Mouse (Mus musculus) hindbrain, embryonic 15.5 days (tissue): Measurements from ENCODE around the gene Heatr4. TPM values are rescaled to one million over a fixed set of nuclear protein-coding genes. Genes with fewer than 3 reads are reported as not detected.

ENCODE experiments used
- ATAC-seq: fragments of 200-750 bp; cut with Nextera tagmentation; 2 replicates; pipeline ENCODE4 v1.8.0; 2017; ENCODE audit warnings: low read depth, moderate number of reproducible peaks, moderate TSS enrichment; ENCODE audit not compliant: low FRiP score
- H3K27ac ChIP-seq: fragments of 300-500 bp; sonication (generic); replicated peaks from 2 replicates; pipeline ENCODE4 v1.5.1; 2015; ENCODE audit warnings: mild to moderate bottlenecking, inconsistent platforms
- H3K27me3 ChIP-seq: fragments of 300-500 bp; sonication (generic); 2 replicates; pipeline ENCODE4 v1.6.1; 2015; ENCODE audit warnings: control low read depth, inconsistent platforms
- H3K36me3 ChIP-seq: fragments of 300-500 bp; sonication (generic); 2 replicates; pipeline ENCODE4 v1.6.1; 2015; ENCODE audit warnings: control low read depth, inconsistent platforms
- H3K4me1 ChIP-seq: fragments of 300-500 bp; sonication (generic); replicated peaks from 2 replicates; pipeline ENCODE4 v1.6.1; 2015; ENCODE audit warnings: control low read depth, inconsistent platforms
- H3K4me2 ChIP-seq: fragments of 300-500 bp; sonication (generic); 2 replicates; pipeline ENCODE4 v1.6.1; 2015; ENCODE audit warnings: moderate library complexity, mild to moderate bottlenecking, inconsistent platforms
- H3K4me3 ChIP-seq: fragments of 300-500 bp; sonication (generic); 2 replicates; pipeline ENCODE4 v1.5.1; 2015; ENCODE audit warnings: mild to moderate bottlenecking, inconsistent platforms
- H3K9ac ChIP-seq: fragments of 300-500 bp; sonication (generic); 2 replicates; pipeline ENCODE4 v1.6.1; 2015; ENCODE audit warnings: inconsistent platforms
- H3K9me3 ChIP-seq: fragments of 300-500 bp; sonication (generic); 2 replicates; pipeline ENCODE4 v1.6.1; 2016; ENCODE audit warnings: control low read depth, inconsistent platforms
- WGBS: fragments of 180-500 bp; shearing (Covaris S2); methylation state at CpG from one replicate; pipeline ENCODE4 v1.1.7; 2015; 5-methylcytosine and 5-hydroxymethylcytosine counted together
- polyA plus RNA-seq: library from polyadenylated mRNA; unstranded; fragments of >200 nt; fragmentation: Nextera tagmentation; extraction: Ambion mirVana; gene quantifications from 2 replicates; pipeline ENCODE4 v1.2.1, GENCODE M21; 2015

Heatr4 gene
- polyA plus RNA-seq, 1 experiment from 2014 or later: not detected

- no peak overlapping the region for H3K4me2 ChIP-seq
- no peak overlapping the region for H3K4me3 ChIP-seq
- no peak overlapping the region for H3K27ac ChIP-seq
- no peaks in the 10 kb centered on the region for H3K36me3 ChIP-seq
- no peak for ATAC-seq
- no peaks in the 10 kb centered on the region for H3K27me3 ChIP-seq
- peaks cover 14% of the 10 kb centered on the region; the same call in 1 of the 2 replicates for H3K4me1 ChIP-seq
- 74% methylated on average over 7 of the region's 7 CpGs for WGBS
- no peaks in the 10 kb centered on the region for H3K9me3 ChIP-seq
- H3K9ac ChIP-seq: no peak overlapping the region
Observed at GRCm38 (mm10) chr12:83925160-83925703, 59.4 kb downstream of the Heatr4 start.

- H3K4me2 ChIP-seq: no peak overlapping the region
- H3K36me3 ChIP-seq: no peaks in the 10 kb centered on the region
- H3K27me3 ChIP-seq: no peaks in the 10 kb centered on the region
- no peak overlapping the region for H3K27ac ChIP-seq
- no peaks in the 10 kb centered on the region for H3K9me3 ChIP-seq
- 82% methylated on average over 3 of the region's 3 CpGs for WGBS
- ATAC-seq: no peak
- H3K4me1 ChIP-seq: peaks cover 20% of the 10 kb centered on the region; the same call in 1 of the 2 replicates
- H3K4me3 ChIP-seq: no peak overlapping the region
- no peak overlapping the region for H3K9ac ChIP-seq
Observed at GRCm38 (mm10) chr12:83924332-83924731, 60.3 kb downstream of the Heatr4 start.

GRCm38 (mm10) chr12:83923486-83923859, 61.2 kb downstream of the Heatr4 start:
- H3K27me3 ChIP-seq: no peaks in the 10 kb centered on the region
- H3K4me3 ChIP-seq: no peak overlapping the region
- 89% methylated on average over 1 of the region's 1 CpGs for WGBS
- no peak overlapping the region for H3K9ac ChIP-seq
- H3K4me1 ChIP-seq: peaks cover 21% of the 10 kb centered on the region; the same call in 1 of the 2 replicates
- no peak overlapping the region for H3K4me2 ChIP-seq
- ATAC-seq: no peak
- no peaks in the 10 kb centered on the region for H3K9me3 ChIP-seq
- H3K36me3 ChIP-seq: no peaks in the 10 kb centered on the region
- H3K27ac ChIP-seq: no peak overlapping the region

GRCm38 (mm10) chr12:83922724-83923485, 61.7 kb downstream of the Heatr4 start:
- no peak for ATAC-seq
- Histone ChIP-seq H3K27ac (peak overlapping the region; percentile 18; the same call in 1 of the 2 replicates), H3K9me3 (no peaks in the 10 kb centered on the region), H3K36me3 (no peaks in the 10 kb centered on the region), H3K4me3 (peak overlapping the region; percentile 97), H3K4me1 (peaks cover 21% of the 10 kb centered on the region; the same call in 1 of the 2 replicates), H3K4me2 (peak overlapping the region; percentile 55), H3K9ac (peak overlapping the region; percentile 33; the same call in 1 of the 2 replicates), H3K27me3 (no peaks in the 10 kb centered on the region)
- 35% methylated on average over 8 of the region's 8 CpGs for WGBS

GRCm38 (mm10) chr12:83921535-83922381, 62.9 kb downstream of the Heatr4 start, which contains the start of gene Numb:
Gene Numb (minus strand): TSS chr12:83921934.
- peak within 1 kb of the TSS; percentile 78 for H3K9ac ChIP-seq
- no peaks in the 10 kb centered on the region for H3K9me3 ChIP-seq
- H3K4me2 ChIP-seq: peak within 1 kb of the TSS; percentile 88
- H3K27ac ChIP-seq: peak within 1 kb of the TSS; percentile 88
- peaks cover 23% of the 10 kb centered on the region; the same call in 1 of the 2 replicates for H3K4me1 ChIP-seq
- H3K4me3 ChIP-seq: peak within 1 kb of the TSS; percentile 97
- peak; percentile 100 for ATAC-seq
- H3K36me3 ChIP-seq: no peaks in the 10 kb centered on the region
- WGBS: under 1% methylated on average over 54 of the region's 63 CpGs
- H3K27me3 ChIP-seq: no peaks in the 10 kb centered on the region

- no peaks in the 10 kb centered on the region for H3K27me3 ChIP-seq
- no peak for ATAC-seq
- under 1% methylated on average over 31 of the region's 31 CpGs for WGBS
Observed at GRCm38 (mm10) chr12:83920721-83921441, 63.8 kb downstream of the Heatr4 start.

GRCm38 (mm10) chr12:83916884-83917283, 67.8 kb downstream of the Heatr4 start:
- Histone ChIP-seq H3K9ac (no peak overlapping the region), H3K27me3 (no peaks in the 10 kb centered on the region), H3K9me3 (no peaks in the 10 kb centered on the region), H3K27ac (no peak overlapping the region), H3K4me3 (no peak overlapping the region), H3K36me3 (no peaks in the 10 kb centered on the region), H3K4me2 (no peak overlapping the region), H3K4me1 (peaks cover 16% of the 10 kb centered on the region; the same call in 1 of the 2 replicates)
- no peak for ATAC-seq
- WGBS: 81% methylated on average over 9 of the region's 9 CpGs

More at GRCm38 (mm10) chr12:83920721-83921441, 63.8 kb downstream of the Heatr4 start:
- Histone ChIP-seq H3K9ac (peak overlapping the region; percentile 78), H3K4me2 (peak overlapping the region; percentile 88), H3K36me3 (no peaks in the 10 kb centered on the region), H3K9me3 (no peaks in the 10 kb centered on the region), H3K4me1 (peaks cover 24% of the 10 kb centered on the region; the same call in 1 of the 2 replicates), H3K27ac (peak overlapping the region; percentile 88), H3K4me3 (peak overlapping the region; percentile 97)

- Histone ChIP-seq H3K36me3 (no peaks in the 10 kb centered on the region), H3K27me3 (no peaks in the 10 kb centered on the region), H3K4me1 (0 out of 2 replicates have a peak, but pooled peaks cover 6% of the 10 kb centered on the region), H3K9me3 (no peaks in the 10 kb centered on the region), H3K4me3 (no peak overlapping the region), H3K4me2 (no peak overlapping the region), H3K27ac (no peak overlapping the region), H3K9ac (no peak overlapping the region)
- no peak for ATAC-seq
- WGBS: 94% methylated on average over 1 of the region's 1 CpGs
Observed at GRCm38 (mm10) chr12:83914797-83915196, 69.9 kb downstream of the Heatr4 start.

- Histone ChIP-seq H3K9me3 (no peaks in the 10 kb centered on the region), H3K36me3 (no peaks in the 10 kb centered on the region), H3K27me3 (no peaks in the 10 kb centered on the region), H3K4me3 (no peak overlapping the region), H3K27ac (no peak overlapping the region), H3K4me1 (0 out of 2 replicates have a peak, but pooled peaks cover 3% of the 10 kb centered on the region), H3K4me2 (no peak overlapping the region), H3K9ac (no peak overlapping the region)
- ATAC-seq: no peak
- WGBS: 88% methylated on average over 4 of the region's 4 CpGs
Observed at GRCm38 (mm10) chr12:83914202-83914740, 70.4 kb downstream of the Heatr4 start.

- ATAC-seq: no peak
- Histone ChIP-seq H3K27ac (no peak overlapping the region), H3K9me3 (no peaks in the 10 kb centered on the region), H3K4me2 (no peak overlapping the region), H3K36me3 (no peaks in the 10 kb centered on the region), H3K27me3 (no peaks in the 10 kb centered on the region), H3K9ac (no peak overlapping the region), H3K4me3 (no peak overlapping the region), H3K4me1 (no peaks in the 10 kb centered on the region)
- WGBS: 94% methylated on average over 2 of the region's 2 CpGs
Observed at GRCm38 (mm10) chr12:83910451-83910850, 74.2 kb downstream of the Heatr4 start.
